Mouse (Mus musculus) intestine, embryonic 15.5 days (tissue): ENCODE measurements around the gene Pwwp2b. TPM values are rescaled to one million over a fixed set of nuclear protein-coding genes. Genes with fewer than 3 reads are reported as not detected.

Experiments used
- ATAC-seq: fragments of 200-750 bp; cut with Nextera tagmentation; 2 replicates; pipeline ENCODE4 v1.8.0; 2017; ENCODE audit warnings: moderate TSS enrichment, moderate library complexity
- H3K27ac ChIP-seq: fragments of 300-500 bp; sonication (generic); 2 replicates; pipeline ENCODE4 v1.5.1; 2015; ENCODE audit warnings: mild to moderate bottlenecking, inconsistent platforms
- H3K27me3 ChIP-seq: fragments of 300-500 bp; sonication (generic); replicated peaks from 2 replicates; pipeline ENCODE4 v1.6.1; 2015; ENCODE audit warnings: inconsistent platforms
- H3K36me3 ChIP-seq: fragments of 300-500 bp; sonication (generic); 2 replicates; pipeline ENCODE4 v1.6.1; 2015; ENCODE audit warnings: inconsistent platforms
- H3K4me1 ChIP-seq: fragments of 300-500 bp; sonication (generic); replicated peaks from 2 replicates; pipeline ENCODE4 v1.6.1; 2015; ENCODE audit warnings: inconsistent platforms
- H3K4me2 ChIP-seq: fragments of 300-500 bp; sonication (generic); replicated peaks from 2 replicates; pipeline ENCODE4 v1.6.1; 2015; ENCODE audit warnings: mild to moderate bottlenecking, inconsistent platforms
- H3K4me3 ChIP-seq: fragments of 300-500 bp; sonication (generic); replicated peaks from 2 replicates; pipeline ENCODE4 v1.5.1; 2015; ENCODE audit warnings: inconsistent platforms
- H3K9ac ChIP-seq: fragments of 300-500 bp; sonication (generic); 2 replicates; pipeline ENCODE4 v1.6.1; 2015; ENCODE audit warnings: inconsistent platforms
- H3K9me3 ChIP-seq: fragments of 300-500 bp; sonication (generic); 2 replicates; pipeline ENCODE4 v1.6.1; 2016; ENCODE audit warnings: inconsistent platforms
- WGBS: fragments of 180-500 bp; shearing (Covaris S2); methylation state at CpG from one replicate; pipeline ENCODE4 v1.1.7; 2015; 5-methylcytosine and 5-hydroxymethylcytosine counted together
- polyA plus RNA-seq: library from polyadenylated mRNA; unstranded; fragments of >200 nt; fragmentation: Nextera tagmentation; extraction: Ambion mirVana; gene quantifications from 2 replicates; pipeline ENCODE4 v1.2.1, GENCODE M21; 2015

Pwwp2b gene
- polyA plus RNA-seq, 1 experiment from 2014 or later = 20.3 TPM

GRCm38 (mm10) chr7:139228447-139229171 lies 19.7 kb upstream of the Pwwp2b start:
- Histone ChIP-seq H3K9me3 (no peaks in the 10 kb centered on the region), H3K36me3 (no peaks in the 10 kb centered on the region), H3K4me1 (peaks cover 2% of the 10 kb centered on the region; the same call in 1 of the 2 replicates), H3K27me3 (no peaks in the 10 kb centered on the region), H3K9ac (no peak overlapping the region), H3K4me2 (no peak overlapping the region), H3K4me3 (no peak overlapping the region), H3K27ac (no peak overlapping the region)
- 75% methylated on average over 6 of the region's 6 CpGs for WGBS
- no peak for ATAC-seq

- no peak overlapping the region for H3K9ac ChIP-seq
- no peak overlapping the region for H3K4me3 ChIP-seq
- ATAC-seq = no peak
- no peaks in the 10 kb centered on the region for H3K36me3 ChIP-seq
- 80% methylated on average over 5 of the region's 5 CpGs for WGBS
- no peaks in the 10 kb centered on the region for H3K9me3 ChIP-seq
- no peak overlapping the region for H3K4me2 ChIP-seq
- H3K27me3 ChIP-seq = no peaks in the 10 kb centered on the region
- H3K4me1 ChIP-seq = peaks cover 10% of the 10 kb centered on the region
- no peak overlapping the region for H3K27ac ChIP-seq
Observed at GRCm38 (mm10) chr7:139229837-139230236, 18.4 kb upstream of the Pwwp2b start.

- Histone ChIP-seq H3K4me3 (no peak overlapping the region), H3K9ac (no peak overlapping the region), H3K9me3 (no peaks in the 10 kb centered on the region), H3K27me3 (no peaks in the 10 kb centered on the region), H3K4me1 (peaks cover 15% of the 10 kb centered on the region), H3K36me3 (no peaks in the 10 kb centered on the region), H3K4me2 (no peak overlapping the region), H3K27ac (no peak overlapping the region)
- ATAC-seq = no peak
- whole genome bisulfite sequencing = 71% methylated on average over 12 of the region's 12 CpGs
Observed at GRCm38 (mm10) chr7:139230241-139230640, 18.0 kb upstream of the Pwwp2b start.

- peak overlapping the region; percentile 48 for H3K4me2 ChIP-seq
- no peaks in the 10 kb centered on the region for H3K27me3 ChIP-seq
- ATAC-seq = peak; percentile 73
- peak overlapping the region; percentile 92 for H3K27ac ChIP-seq
- 0% methylated on average over 7 of the region's 7 CpGs for WGBS
- H3K36me3 ChIP-seq = no peaks in the 10 kb centered on the region
- H3K4me1 ChIP-seq = peaks cover 21% of the 10 kb centered on the region
- no peak overlapping the region for H3K4me3 ChIP-seq
- no peak overlapping the region for H3K9ac ChIP-seq
- H3K9me3 ChIP-seq = no peaks in the 10 kb centered on the region
Observed at GRCm38 (mm10) chr7:139233714-139234113, 14.6 kb upstream of the Pwwp2b start.

- ATAC-seq = peak; percentile 89
- peak overlapping the region; percentile 11; the same call in 1 of the 2 replicates for H3K9ac ChIP-seq
- 11% methylated on average over 18 of the region's 18 CpGs for WGBS
Observed at GRCm38 (mm10) chr7:139234426-139235188, 13.7 kb upstream of the Pwwp2b start.

GRCm38 (mm10) chr7:139235651-139236358 lies 12.5 kb upstream of the Pwwp2b start:
- WGBS = 83% methylated on average over 12 of the region's 12 CpGs
- H3K27ac ChIP-seq = peak overlapping the region; percentile 92
- no peak overlapping the region for H3K4me3 ChIP-seq
- H3K27me3 ChIP-seq = no peaks in the 10 kb centered on the region
- H3K4me2 ChIP-seq = no peak overlapping the region
- no peak overlapping the region for H3K9ac ChIP-seq
- peaks cover 21% of the 10 kb centered on the region for H3K4me1 ChIP-seq
- H3K9me3 ChIP-seq = no peaks in the 10 kb centered on the region
- ATAC-seq = no peak
- H3K36me3 ChIP-seq = no peaks in the 10 kb centered on the region

More at GRCm38 (mm10) chr7:139234426-139235188, 13.7 kb upstream of the Pwwp2b start:
- Histone ChIP-seq H3K4me2 (peak overlapping the region; percentile 48), H3K9me3 (no peaks in the 10 kb centered on the region), H3K36me3 (no peaks in the 10 kb centered on the region), H3K4me1 (peaks cover 21% of the 10 kb centered on the region), H3K4me3 (no peak overlapping the region), H3K27ac (peak overlapping the region; percentile 92), H3K27me3 (no peaks in the 10 kb centered on the region)

- Histone ChIP-seq H3K4me3 (no peak overlapping the region), H3K27me3 (no peaks in the 10 kb centered on the region), H3K9ac (no peak overlapping the region), H3K9me3 (no peaks in the 10 kb centered on the region), H3K36me3 (no peaks in the 10 kb centered on the region), H3K4me1 (peaks cover 15% of the 10 kb centered on the region), H3K4me2 (no peak overlapping the region), H3K27ac (no peak overlapping the region)
- ATAC-seq = no peak
- 75% methylated on average over 3 of the region's 3 CpGs for WGBS
Observed at GRCm38 (mm10) chr7:139239432-139239831, 8.8 kb upstream of the Pwwp2b start.

- H3K4me2 ChIP-seq = no peak overlapping the region
Observed at GRCm38 (mm10) chr7:139246086-139246485, 2.2 kb upstream of the Pwwp2b start.

GRCm38 (mm10) chr7:139246931-139247880 lies 1.1 kb upstream of the Pwwp2b start:
- peak overlapping the region; percentile 83 for H3K4me2 ChIP-seq
- peak overlapping the region; percentile 95 for H3K27ac ChIP-seq
- no peaks in the 10 kb centered on the region for H3K9me3 ChIP-seq
- no peaks in the 10 kb centered on the region for H3K36me3 ChIP-seq
- H3K4me1 ChIP-seq = peaks cover 59% of the 10 kb centered on the region
- WGBS = 10% methylated on average over 38 of the region's 38 CpGs
- H3K4me3 ChIP-seq = peak overlapping the region; percentile 51
- no peaks in the 10 kb centered on the region for H3K27me3 ChIP-seq
- peak overlapping the region; percentile 90 for H3K9ac ChIP-seq
- peak; percentile 45 for ATAC-seq

More at GRCm38 (mm10) chr7:139246086-139246485, 2.2 kb upstream of the Pwwp2b start:
- Histone ChIP-seq H3K4me3 (no peak overlapping the region), H3K4me1 (peaks cover 48% of the 10 kb centered on the region), H3K36me3 (no peaks in the 10 kb centered on the region), H3K9ac (no peak overlapping the region), H3K27me3 (no peaks in the 10 kb centered on the region), H3K9me3 (no peaks in the 10 kb centered on the region), H3K27ac (no peak overlapping the region)
- no peak for ATAC-seq
- 51% methylated on average over 5 of the region's 5 CpGs for WGBS

GRCm38 (mm10) chr7:139248615-139249405 lies 528 bp downstream of the Pwwp2b start:
- peak; percentile 3; the same call in 1 of the 2 replicates for ATAC-seq
- peaks cover 75% of the 10 kb centered on the region for H3K4me1 ChIP-seq

More at GRCm38 (mm10) chr7:139248615-139249405, 528 bp downstream of the Pwwp2b start:
- Histone ChIP-seq H3K4me2 (peak overlapping the region; percentile 83), H3K27ac (peak overlapping the region; percentile 95), H3K36me3 (no peaks in the 10 kb centered on the region), H3K4me3 (peak overlapping the region; percentile 51), H3K27me3 (no peaks in the 10 kb centered on the region), H3K9ac (peak overlapping the region; percentile 90), H3K9me3 (no peaks in the 10 kb centered on the region)
- 1% methylated on average over 45 of the region's 45 CpGs for WGBS
